Mouse (Mus musculus): Measurements from ENCODE around the gene Inpp5k.
"Not testable (repeated sequence)": the region's sequence is repeated elsewhere in the genome, so short reads cannot be mapped to it uniquely, and the experiment has no call there.

Inpp5k gene

DNA sequence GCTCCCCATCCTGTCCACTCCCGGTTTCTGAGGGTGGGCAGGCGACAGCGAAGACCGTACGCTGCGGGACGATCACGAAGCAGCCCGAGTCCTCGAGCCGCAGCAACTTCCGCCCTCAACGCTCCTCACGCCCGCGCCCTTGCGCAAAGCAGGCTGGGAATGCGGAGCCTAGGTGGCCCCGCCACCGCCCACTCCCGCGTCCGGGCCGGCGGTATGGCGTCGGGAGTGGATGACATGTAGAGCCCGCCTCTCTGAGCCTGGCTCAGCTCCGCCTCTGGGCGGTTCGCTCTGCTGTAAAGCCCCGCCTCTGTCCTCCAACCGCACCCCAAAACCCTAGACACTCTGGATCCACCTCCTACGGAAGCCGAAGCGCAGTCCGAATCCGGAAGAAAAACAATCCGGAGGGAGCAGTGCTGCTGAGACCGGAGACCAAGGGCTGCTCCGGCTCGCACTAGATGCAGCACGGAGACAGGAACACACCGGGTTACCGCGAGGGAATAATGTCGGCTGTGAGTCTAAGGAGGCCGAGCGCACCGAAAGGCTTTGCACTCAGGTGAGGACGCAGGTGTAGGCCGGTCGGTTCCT is at the start of gene Inpp5k:
Inpp5k (plus strand) TSS at position 344 of the 585 bp plus-strand sequence.
- DNase-seq, result peak; percentile 98

DNA sequence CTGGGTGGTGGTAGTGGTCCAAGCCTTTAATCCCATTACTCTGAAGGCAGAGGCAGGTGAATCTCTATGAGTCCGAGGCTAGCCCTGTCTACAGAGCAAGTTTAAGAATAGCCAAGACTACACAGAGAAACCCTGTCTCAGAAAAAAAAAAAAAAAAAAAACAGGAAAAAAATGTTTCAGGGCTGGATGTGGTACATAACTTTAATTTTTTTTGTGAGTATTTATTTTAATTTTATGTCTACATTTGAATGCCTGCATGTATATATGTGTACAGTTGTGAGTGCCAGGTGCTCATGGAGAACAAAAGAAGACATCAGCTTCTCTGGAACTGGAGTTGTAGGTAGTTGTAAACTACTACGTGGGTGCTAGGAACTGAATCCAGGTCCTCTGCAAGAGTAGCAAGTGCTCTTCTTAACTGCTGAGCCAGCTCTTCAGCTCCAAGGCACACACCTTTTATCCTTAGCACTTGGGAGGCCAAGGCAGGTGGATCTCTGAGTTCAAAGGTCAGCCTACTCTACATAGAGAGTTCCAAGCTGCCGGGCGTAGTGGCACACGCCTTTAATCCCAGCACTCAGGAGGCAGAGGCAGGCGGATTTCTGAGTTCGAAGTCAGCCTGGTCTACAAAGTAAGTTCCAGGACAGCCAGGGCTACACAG is 49.2 kb upstream of the Inpp5k start:
- DNase-seq, result no peak

DNA sequence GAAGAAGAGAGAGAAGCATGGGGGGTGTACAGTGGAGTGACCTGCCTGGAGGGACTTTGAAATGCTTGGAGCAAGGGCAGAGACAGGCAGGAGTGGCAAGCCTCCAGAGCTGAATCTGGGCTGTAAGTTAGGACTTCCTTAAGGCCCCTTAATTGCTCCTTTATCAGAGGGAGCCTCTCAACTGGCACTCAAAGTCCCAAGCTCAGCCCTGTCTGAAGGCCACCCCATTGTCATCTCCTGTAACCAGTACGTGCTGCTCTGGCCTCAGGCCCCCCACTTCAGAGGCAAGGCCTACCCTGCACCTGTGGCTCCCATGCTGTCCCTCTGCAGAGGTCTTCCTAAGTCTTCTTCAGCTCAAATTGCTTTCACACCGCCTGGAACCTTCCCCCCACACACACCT is 47.3 kb upstream of the Inpp5k start:
- DNase-seq, result no peak

DNA sequence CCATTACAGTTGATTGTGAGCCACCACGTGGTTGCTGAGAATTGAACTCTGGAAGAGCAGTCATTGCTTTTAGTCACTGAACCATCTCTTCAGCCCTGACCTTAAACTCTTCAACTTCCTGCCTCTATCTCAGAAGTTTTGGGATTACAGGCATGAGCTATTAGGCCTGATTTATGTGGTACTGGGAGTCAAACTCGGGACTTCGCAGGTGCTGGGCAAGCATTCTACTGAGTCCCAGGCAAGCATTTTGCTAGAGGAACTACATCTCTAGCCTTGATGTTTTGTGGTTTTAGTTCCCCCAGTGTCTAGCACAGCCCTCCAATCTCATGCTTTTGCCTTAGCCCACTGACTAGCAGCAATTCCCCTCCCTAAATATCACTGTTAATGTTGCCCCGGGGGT is 45.7 kb upstream of the Inpp5k start:
- DNase-seq, result no peak

DNA sequence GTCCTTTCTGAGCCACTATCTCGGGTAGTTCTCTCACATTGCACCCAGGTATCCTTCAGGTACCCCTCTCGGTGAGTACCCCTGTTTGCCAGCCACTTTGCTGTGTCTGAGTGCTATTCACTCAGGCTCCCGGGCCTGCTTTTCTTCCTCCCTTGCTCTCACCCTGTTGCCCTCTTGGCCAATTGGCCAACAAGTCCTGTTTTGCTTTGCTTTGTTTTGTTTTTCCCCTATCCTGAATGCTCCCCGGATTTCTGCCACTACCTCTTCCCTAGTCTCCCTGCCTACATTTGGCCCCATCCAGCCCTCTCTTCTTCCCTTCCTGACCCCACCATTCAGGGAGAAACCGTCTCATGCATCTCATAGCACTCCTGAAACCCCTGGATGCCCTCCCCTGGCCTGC is 44.8 kb upstream of the Inpp5k start:
- no peak for DNase-seq

DNA sequence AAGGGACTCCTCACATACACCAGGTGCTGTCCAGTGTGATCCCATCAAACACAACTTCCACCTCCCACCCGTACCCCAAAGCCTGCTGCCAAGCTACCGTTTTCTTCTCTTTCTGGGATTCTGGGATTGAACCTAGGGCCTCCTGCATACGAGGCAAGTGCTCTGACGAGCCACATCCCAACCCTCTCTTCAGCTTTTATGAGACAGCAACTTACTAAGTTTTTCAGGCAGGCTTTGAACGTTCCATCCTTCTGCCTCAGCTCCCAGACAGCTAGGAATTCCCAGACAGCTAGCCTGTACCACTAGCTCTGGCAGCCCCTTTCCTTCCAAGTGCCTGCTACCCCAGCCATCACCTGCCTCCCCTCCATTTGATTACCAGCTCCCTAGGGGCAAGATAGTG is 43.8 kb upstream of the Inpp5k start:
- DNase-seq, result no peak

DNA sequence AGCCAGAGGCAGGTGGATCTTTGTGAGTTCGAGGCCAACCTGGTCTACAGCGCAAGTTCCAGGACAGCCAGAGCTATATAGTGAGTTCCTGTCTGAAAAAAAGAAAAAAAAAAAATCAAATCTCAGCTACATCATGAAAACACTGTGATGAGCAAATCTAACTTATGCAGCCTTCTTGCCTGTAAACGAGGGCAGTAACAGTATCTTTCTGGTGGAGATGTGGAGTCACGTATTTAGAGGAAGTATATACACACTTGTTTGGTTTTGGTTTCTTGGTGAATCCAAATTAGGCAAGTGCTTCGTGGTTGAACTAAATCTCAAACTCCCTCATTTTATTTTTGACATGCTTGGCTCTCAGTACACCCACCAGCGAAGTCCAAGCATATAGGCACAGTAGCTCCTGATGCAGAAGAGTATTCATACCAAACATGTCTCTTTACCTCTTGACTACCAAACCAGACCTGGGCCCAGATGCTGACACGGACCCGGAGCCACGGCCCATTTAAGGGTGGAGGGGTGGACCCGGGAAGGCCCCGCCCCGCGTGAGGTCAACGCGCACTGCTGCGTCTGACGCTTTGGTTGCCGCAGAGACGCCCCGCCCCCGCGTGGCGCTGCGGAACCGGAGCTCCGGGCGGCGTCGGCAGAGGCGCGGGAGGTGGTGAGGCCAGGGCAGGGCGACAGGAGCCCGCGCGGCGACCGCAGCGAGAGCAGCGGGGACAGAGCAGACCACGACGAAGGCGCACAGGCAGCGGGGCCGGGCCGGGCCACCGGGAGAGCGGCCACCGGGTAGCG is 43.1 kb upstream of the Inpp5k start, which contains the start of gene Pitpna:
Pitpna (plus strand) TSS at position 605 of the 792 bp plus-strand sequence.
- DNase-seq, result peak; percentile 97

DNA sequence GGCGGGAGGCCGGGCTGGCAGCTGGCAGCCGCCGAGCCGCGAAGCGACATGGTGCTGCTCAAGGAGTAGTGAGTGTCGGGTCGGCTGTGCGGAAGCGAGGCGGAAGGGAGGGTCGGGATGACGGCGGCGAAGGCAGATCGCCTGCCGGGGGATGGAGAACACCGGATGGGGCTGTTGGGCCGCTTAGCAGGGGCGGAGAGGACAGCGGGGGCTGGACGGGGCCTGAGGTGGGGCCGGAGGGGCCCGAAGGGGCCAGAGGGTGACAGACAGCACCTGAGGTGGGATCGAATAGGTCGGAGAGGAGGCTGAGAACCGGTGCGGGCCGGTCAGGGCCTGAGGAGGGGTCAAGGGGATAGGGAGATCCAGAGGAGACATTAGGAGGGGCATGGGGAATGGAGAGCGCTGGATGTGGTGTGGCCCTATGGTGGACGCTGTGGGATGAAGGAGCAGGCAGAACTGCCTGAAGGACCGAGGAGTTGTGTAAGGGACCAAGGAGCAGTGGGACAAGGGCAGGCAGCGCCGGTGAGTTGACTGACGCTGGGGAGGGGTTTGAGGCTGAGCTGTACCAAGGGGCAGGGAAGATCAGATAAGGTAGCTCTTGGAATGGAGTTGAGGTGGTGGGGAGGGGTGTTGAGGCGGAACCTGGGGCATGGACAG is 42.4 kb upstream of the Inpp5k start:
- peak; percentile 84 for DNase-seq

DNA sequence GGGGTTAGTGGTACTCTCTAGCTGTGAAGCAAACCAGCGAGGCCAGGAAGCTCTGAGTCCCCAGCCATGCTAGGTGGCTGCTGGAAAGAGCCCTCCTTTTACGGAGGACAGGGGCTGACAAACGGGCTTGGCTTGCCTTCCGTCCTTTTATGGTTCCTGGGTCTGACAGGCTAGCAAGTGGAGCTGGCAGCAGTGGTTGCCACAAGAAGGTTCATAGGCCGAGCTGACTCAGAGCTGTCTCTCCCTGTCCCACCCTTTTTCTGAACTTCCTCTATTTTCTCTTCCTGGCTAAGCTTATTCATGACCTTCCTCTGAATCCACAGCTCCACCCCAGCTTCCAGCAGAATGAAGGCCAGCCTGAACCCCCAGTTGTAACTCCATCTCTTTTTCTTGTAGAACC is 38.2 kb upstream of the Inpp5k start:
- no peak for DNase-seq

DNA sequence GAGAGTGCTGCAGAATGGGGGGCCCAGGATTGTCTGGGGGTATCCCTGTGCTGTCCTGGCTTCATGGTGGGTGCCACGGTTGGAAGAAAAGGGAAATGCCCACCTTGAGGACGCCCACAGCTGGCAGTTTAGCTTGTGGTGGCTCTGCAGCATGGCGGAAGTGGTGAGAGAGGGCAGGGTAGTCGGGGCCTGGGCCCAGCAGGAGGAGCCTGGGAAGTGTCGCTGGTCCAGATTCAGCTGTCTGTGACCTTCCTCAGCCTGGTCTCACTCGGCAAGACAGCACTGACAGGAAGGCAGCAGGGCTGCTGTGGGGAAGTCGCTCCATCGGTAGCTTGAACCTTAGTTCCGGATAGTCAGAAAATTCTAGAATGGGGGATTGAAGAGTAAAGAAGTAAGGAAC is 36.4 kb upstream of the Inpp5k start:
- no peak for DNase-seq

DNA sequence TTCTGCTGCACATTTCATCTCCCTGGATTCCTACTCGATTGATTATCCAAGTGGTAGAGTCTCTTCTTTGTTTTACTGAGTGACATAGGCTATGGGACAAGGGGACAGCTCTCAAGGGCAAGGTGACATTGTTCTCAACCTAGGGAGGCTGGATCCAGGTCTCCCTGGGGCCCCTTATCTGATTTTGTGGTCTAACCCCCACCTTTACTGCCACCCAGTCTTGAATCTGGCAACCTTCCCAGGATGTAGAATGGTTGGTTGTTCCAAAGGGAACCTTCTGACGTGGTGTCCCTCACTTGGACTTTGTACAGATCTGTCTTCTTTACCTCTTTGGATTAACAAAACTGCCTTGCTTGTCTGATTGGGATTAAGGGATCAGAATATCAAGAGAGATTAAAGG is 35.4 kb upstream of the Inpp5k start:
- DNase-seq, result no peak

DNA sequence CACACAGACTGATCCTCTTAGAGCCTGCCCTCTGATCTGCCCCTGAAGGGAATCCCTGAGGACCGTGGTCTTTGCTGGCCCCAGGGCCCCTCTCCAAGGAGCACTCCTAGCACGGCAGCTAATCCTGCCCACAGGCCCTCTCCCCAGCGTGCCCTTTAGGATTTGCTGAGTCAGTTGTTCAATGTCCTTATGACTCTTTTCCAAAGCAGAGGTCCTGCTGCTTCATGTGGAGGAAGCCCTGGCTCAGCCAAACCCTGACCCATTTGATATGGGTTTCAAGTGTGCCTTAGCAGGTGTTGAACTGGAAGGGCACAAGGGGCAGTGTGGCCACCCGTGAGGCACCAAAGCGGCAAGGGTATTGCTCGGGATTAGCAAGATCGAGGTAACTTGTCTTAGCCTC is 35.0 kb upstream of the Inpp5k start:
- DNase-seq, result no peak

DNA sequence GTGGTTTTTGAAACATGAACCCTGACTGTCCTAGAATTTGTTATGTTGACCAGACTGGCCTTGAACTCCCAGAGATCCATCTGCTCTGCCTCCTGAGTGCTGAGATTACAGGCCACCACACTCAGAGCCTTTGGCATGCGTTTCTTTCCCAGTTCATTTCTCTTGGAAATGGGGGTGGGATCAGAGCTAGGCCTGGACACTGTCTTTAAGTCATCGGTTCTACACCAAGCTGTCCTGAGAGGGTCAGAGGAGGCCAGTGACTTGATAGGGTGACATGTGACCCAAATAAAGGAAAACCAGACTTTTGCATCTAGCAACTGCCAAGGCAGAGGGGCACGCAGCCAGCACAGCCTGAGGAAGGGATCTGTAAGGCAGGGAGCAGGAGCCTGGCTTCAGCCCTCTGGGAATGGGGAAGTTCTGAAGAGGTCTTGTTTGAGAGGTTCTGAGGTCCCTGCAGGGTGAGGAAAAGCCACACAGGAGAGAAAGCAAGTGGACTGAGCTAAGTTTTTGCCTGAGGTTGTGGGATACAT is 34.0 kb upstream of the Inpp5k start:
- peak; percentile 63 for DNase-seq

DNA sequence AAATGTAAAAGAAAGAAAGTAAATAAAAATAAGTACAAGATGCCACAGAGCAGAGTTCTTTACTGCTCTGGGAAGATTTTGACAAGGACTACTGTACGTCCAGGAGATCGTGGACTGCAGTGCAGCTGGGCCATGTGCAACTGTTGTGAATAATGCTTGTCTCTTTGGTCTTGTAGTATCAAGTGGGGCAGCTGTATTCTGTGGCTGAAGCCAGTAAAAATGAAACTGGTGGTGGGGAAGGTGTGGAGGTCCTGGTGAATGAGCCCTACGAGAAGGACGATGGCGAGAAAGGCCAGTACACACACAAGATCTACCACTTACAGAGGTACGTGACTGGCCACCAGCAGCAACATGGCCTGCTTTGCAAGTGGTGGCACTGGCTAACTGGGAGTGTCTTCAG is 32.8 kb upstream of the Inpp5k start:
- DNase-seq, result no peak

DNA sequence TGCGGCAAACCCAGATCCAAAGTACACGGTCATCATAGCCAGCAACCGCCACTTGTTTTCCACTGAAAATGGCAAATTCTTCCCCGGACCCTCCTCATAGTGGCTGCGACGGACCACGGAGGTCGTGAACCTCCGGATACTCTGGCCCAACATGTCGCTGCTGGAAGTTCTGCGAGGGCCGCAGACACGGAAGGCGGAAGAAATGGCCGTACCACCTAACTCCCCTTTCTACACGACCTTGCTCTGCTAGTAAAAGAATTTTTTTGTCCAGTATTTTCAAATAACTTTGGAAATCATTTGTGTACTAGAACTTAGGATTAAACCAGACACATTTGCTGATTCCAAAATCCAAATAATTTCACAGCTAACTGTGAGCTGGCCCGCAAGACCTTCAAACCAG is 31.0 kb upstream of the Inpp5k start:
- DNase-seq, result not testable (repeated sequence)

DNA sequence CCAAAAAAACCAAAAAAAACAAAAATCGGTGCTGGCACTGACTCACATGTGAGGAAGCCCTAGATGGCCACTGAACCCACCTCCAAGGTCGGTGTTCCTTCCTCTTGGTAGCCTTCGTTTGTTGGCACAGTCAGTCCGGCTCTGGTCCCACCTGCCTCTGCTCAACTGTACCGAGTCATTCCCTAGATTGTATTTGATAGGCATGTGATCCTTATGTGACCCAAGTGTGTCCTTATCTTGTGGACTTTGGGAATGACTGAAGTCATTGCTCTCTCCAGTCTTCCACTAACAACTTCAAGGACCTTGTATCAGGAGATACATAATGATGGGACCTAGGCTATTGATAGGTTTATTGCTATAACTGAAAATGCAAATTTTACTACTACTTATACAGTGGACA is 26.0 kb upstream of the Inpp5k start:
- DNase-seq, result no peak

DNA sequence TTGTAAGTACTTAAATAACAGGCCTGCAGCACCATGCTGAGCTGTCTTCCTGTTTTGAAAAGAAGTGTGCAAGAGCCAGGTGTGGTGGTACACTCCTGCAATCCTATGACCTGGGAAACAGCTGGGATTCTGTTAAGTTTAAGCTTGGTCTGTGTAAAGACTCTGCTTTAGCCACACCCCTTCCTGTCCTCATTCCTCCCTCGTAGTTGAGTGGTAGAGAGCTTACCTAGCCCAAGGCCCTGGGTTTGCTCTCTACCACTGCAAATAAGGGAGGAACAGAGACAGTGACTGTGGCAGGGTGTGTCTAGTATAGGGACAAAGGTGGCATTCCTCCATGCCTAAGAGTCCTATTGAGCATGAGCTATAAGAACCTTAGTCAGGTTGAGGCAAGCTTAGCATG is 25.5 kb upstream of the Inpp5k start:
- DNase-seq, result no peak

DNA sequence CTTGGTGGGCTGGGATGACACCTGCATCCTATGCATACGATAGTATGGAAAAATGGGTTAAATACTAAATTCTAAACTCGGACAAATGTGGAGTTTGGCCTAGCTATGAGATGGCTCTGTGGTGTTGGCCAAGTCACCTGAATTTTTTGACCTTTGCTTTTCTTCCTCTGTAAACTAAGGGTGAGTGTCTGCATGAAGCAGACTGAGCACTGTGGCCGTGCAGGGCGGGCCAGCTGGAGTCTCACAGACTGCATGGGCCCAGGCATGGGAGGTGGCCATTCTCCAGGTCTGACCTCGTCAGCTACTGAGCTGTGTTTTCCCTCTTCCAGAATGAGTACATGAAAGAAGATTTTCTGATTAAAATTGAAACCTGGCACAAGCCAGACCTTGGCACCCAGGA is 22.0 kb upstream of the Inpp5k start:
- DNase-seq, result no peak

DNA sequence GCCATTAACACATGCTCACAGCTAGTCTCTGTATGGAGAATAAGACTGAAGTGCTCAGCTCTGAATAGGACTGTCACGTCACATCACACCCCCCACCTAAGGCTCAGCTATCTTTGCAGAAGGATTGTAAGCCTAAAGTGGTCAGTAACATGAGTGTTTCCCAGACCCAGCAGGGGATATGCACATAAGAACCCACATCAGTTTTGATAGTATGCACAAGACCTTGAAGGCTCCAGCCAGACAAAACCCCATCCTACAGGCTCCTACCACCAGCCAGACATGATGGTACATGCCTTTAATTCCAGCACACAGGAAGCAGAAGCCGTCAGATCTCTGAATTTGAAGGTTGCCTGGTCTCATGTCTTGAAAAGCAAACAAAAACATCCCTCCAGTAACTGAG is 20.8 kb upstream of the Inpp5k start:
- no peak for DNase-seq

DNA sequence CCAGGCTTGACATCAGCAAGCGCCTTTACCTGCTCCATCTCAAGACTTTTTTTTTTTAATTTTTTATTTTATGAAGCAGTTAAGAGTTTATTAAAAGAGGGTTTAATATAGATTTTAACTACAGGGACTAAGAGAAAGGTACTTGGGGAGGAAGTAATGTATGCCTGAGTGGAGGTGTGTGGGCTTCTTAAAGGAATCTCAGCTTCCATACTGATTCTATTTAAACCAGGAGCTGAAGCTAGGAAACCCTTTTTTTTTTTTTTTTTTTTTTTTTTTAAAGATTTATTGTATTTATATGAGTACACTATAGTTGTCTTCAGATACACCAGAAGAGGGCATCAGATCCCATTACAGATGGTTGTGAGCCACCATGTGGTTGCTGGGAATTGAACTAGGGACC is 16.0 kb upstream of the Inpp5k start:
- no peak for DNase-seq

DNA sequence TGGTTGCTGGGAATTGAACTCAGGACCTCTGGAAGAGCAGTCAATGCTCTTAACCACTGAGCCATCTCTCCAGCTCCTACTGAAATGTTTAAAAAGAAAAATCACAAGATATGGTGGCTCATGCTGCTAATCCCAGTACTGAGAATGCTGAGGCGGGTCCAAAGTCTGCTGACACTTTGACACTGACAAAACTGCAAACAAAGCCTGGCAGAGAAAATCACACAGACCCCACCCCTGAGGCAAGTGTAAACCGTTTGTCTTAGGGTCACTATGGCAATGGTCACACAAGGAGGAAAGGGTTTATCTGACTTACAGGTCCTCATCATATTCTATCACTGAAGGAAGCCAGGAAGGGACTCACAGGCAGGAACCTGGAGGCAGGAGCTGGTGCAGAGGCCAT is 15.2 kb upstream of the Inpp5k start:
- no peak for DNase-seq

DNA sequence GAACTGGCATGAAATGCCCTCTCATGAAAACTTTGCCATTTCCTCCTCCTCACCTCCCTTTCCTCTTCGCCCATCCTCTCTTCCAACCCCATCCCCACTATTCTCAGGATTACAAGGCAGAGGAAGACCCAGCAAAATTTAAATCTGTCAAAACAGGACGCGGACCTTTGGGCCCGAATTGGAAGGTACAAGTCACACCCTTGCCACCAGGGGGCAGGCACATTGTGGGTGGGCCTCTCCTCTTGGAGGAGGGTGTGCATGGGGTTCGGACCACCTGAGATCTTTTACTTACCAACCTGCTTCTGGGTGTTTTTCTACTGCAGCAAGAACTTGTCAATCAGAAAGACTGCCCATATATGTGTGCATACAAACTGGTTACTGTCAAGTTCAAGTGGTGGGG is 11.7 kb upstream of the Inpp5k start:
- DNase-seq, result peak; percentile 49

DNA sequence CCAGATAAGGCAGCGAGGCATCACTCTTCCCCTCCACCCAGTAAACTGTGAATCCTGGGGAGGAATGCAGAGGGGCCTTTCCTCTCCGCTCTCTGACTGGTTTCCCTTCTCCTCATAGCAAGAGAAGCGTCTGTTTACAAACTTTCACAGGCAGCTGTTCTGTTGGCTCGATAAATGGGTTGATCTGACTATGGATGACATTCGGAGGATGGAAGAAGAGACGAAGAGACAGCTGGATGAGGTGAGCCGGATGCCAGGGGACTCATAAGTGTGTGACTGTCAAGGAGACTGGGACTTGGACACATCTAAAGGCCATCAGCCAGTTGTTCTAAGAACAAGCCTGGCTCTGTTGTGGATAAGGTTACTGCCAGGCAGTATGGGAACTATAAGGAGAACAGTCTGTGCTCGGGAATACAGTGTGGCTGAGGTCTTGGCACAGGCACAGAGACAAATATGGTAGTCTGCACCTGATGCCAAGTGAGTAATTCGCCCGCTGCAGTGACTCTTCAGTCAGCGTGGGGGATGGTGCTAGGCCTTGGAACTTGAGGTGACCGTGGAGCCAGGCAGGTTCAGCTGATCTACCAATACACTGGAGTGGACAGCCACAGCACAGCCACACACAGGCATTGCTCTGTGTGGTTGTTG is 10.5 kb upstream of the Inpp5k start:
- peak; percentile 43 for DNase-seq
